Mouse (Mus musculus) G1E (cell line): Measurements from ENCODE around the gene Tulp1. TPM values are rescaled to one million over a fixed set of nuclear protein-coding genes. Genes with fewer than 3 reads are reported as not detected.
"Not testable (repeated sequence)": the region's sequence is repeated elsewhere in the genome, so short reads cannot be mapped to it uniquely, and the experiment has no call there.

Experiments used
- ATAC-seq: 2 replicates; pipeline ENCODE4 v1.8.0; 2016; ENCODE audit warnings: mild to moderate bottlenecking; ENCODE audit not compliant: insufficient number of reproducible peaks, poor library complexity, low FRiP score, severe bottlenecking; ENCODE audit errors: extremely low read depth
- DNase-seq: peaks from one replicate; pipeline ENCODE4 v3.0.0; 2012; ENCODE audit warnings: low spot score
- H3K27me3 ChIP-seq: 2 replicates; pipeline ENCODE4 v1.6.1; 2012; ENCODE audit warnings: mild to moderate bottlenecking, low read length, inconsistent platforms; ENCODE audit not compliant: insufficient read depth
- H3K36me3 ChIP-seq: replicated peaks from 2 replicates; pipeline ENCODE3; 2012; ENCODE audit warnings: mild to moderate bottlenecking, inconsistent platforms
- H3K4me1 ChIP-seq: 2 replicates; pipeline ENCODE4 v1.6.1; 2012; ENCODE audit warnings: low read depth, low read length, inconsistent platforms, mixed read lengths; ENCODE audit not compliant: insufficient read depth
- H3K4me3 ChIP-seq: 2 replicates; pipeline ENCODE4 v1.5.1; 2012; ENCODE audit warnings: low read depth, mild to moderate bottlenecking, inconsistent platforms, low read length, moderate library complexity, mixed read lengths
- H3K9me3 ChIP-seq: replicated peaks from 2 replicates; pipeline ENCODE4 v1.6.1; 2012; ENCODE audit warnings: inconsistent platforms
- CTCF ChIP-seq: IDR thresholded peaks from 2 replicates; pipeline ENCODE4 v1.5.1; 2012; ENCODE audit warnings: low read depth, low read length, inconsistent platforms, mixed read lengths
- GATA1 ChIP-seq: IDR thresholded peaks from 2 replicates; pipeline ENCODE4 v1.6.1; 2012; ENCODE audit warnings: borderline replicate concordance, low read length, inconsistent platforms, mixed read lengths
- GATA2 ChIP-seq: IDR thresholded peaks from 2 replicates; pipeline ENCODE4 v1.6.1; 2012; ENCODE audit warnings: low read depth, low read length, inconsistent platforms, borderline replicate concordance
- POLR2AphosphoS5 ChIP-seq: IDR thresholded peaks from 2 replicates; pipeline ENCODE4 v1.6.1; 2012; ENCODE audit warnings: low read depth, low read length, inconsistent platforms; ENCODE audit not compliant: insufficient replicate concordance
- TAL1 ChIP-seq: conservative IDR thresholded peaks from 2 replicates; pipeline ENCODE4 v1.6.1; 2012; ENCODE audit warnings: low read depth, low read length, inconsistent platforms, mixed read lengths
- polyA plus RNA-seq: library from polyadenylated mRNA; stranded (reverse); fragments of >175 nt; gene quantifications from 2 replicates; pipeline ENCODE4 v1.2.3, GENCODE M21; 2012
- total RNA-seq, 2 experiments: library from RNA; stranded (forward) in 1 of 2; stranded (reverse) in 1 of 2; fragments of 200-1000 nt in 1 of 2; fragments of >200 nt in 1 of 2; fragmentation: Nextera tagmentation in 1 of 2; gene quantifications; 2 replicates each; pipeline ENCODE4 v1.2.3; 2014 to 2017

Tulp1 gene
- total and polyA plus RNA-seq, 3 experiments: 0.16 TPM; not detected in 2

- Histone ChIP-seq H3K36me3 (peaks cover 77% of the 10 kb centered on the region), H3K9me3 (no peaks in the 10 kb centered on the region), H3K4me3 (peak overlapping the region; percentile 57; the same call in 1 of the 2 replicates), H3K4me1 (peaks cover 64% of the 10 kb centered on the region), H3K27me3 (peaks cover 20% of the 10 kb centered on the region; the same call in 1 of the 2 replicates)
- TF ChIP-seq POLR2AphosphoS5 (peak; percentile 94), TAL1 (no peak)
- ATAC-seq: no peak
- no peak for DNase-seq
Observed at GRCm38 (mm10) chr17:28332113-28332914, 32.7 kb downstream of the Tulp1 start.

GRCm38 (mm10) chr17:28331241-28332112, 33.5 kb downstream of the Tulp1 start:
- Histone ChIP-seq H3K9me3 (no peaks in the 10 kb centered on the region), H3K36me3 (peaks cover 83% of the 10 kb centered on the region), H3K4me1 (peaks cover 69% of the 10 kb centered on the region), H3K4me3 (peak overlapping the region; percentile 98), H3K27me3 (peaks cover 20% of the 10 kb centered on the region; the same call in 1 of the 2 replicates)
- DNase-seq (no peak), ATAC-seq (no peak)
- no peak for TF ChIP-seq GATA1
- no peak; the same call in 1 of the 2 replicates for TF ChIP-seq POLR2AphosphoS5
- TF ChIP-seq GATA2: no peak
- no peak for TF ChIP-seq TAL1
- no peak for TF ChIP-seq CTCF

- H3K27me3 ChIP-seq: peaks cover 15% of the 10 kb centered on the region; the same call in 1 of the 2 replicates
- peak overlapping the region; percentile 98 for H3K4me3 ChIP-seq
- not testable (repeated sequence) for ATAC-seq, DNase-seq, H3K9me3 ChIP-seq
- peaks cover 86% of the 10 kb centered on the region for H3K36me3 ChIP-seq
- peaks cover 65% of the 10 kb centered on the region for H3K4me1 ChIP-seq
Observed at GRCm38 (mm10) chr17:28330590-28330989, 34.4 kb downstream of the Tulp1 start.

GRCm38 (mm10) chr17:28330232-28330546, 34.8 kb downstream of the Tulp1 start:
- DNase-seq (no peak), ATAC-seq (no peak)
- peak overlapping the region; percentile 98 for H3K4me3 ChIP-seq
- peaks cover 15% of the 10 kb centered on the region; the same call in 1 of the 2 replicates for H3K27me3 ChIP-seq
- no peaks in the 10 kb centered on the region for H3K9me3 ChIP-seq
- peaks cover 86% of the 10 kb centered on the region for H3K36me3 ChIP-seq
- TF ChIP-seq GATA1 (no peak), GATA2 (no peak), POLR2AphosphoS5 (no peak), TAL1 (no peak), CTCF (no peak)
- H3K4me1 ChIP-seq: peaks cover 62% of the 10 kb centered on the region

GRCm38 (mm10) chr17:28329503-28330231, 35.4 kb downstream of the Tulp1 start:
- TF ChIP-seq POLR2AphosphoS5 (no peak; the same call in 1 of the 2 replicates), GATA2 (no peak), CTCF (no peak), TAL1 (no peak), GATA1 (no peak)
- Histone ChIP-seq H3K9me3 (no peaks in the 10 kb centered on the region), H3K4me3 (peak overlapping the region; percentile 98), H3K4me1 (peaks cover 57% of the 10 kb centered on the region), H3K36me3 (peaks cover 88% of the 10 kb centered on the region), H3K27me3 (peaks cover 12% of the 10 kb centered on the region; the same call in 1 of the 2 replicates)
- ATAC-seq (no peak), DNase-seq (no peak)

- Histone ChIP-seq H3K4me3 (peak overlapping the region; percentile 98), H3K27me3 (peaks cover 8% of the 10 kb centered on the region; the same call in 1 of the 2 replicates), H3K36me3 (peaks cover 92% of the 10 kb centered on the region), H3K9me3 (peaks cover 5% of the 10 kb centered on the region), H3K4me1 (peaks cover 52% of the 10 kb centered on the region)
- no peak; the same call in 1 of the 2 replicates for TF ChIP-seq POLR2AphosphoS5
- no peak for TF ChIP-seq TAL1
- TF ChIP-seq CTCF: no peak
- TF ChIP-seq GATA2: no peak
- no peak for TF ChIP-seq GATA1
- DNase-seq (no peak), ATAC-seq (no peak)
Observed at GRCm38 (mm10) chr17:28328946-28329345, 36.1 kb downstream of the Tulp1 start.
